Mouse (Mus musculus) lung, postnatal 14 days (tissue): ENCODE results near the gene Chn2.

Source experiments
- DNase-seq: peaks from one replicate; pipeline ENCODE4 v3.0.0; 2021

Chn2 gene

GRCm38 (mm10) chr6:54305777-54306176 lies 266.4 kb downstream of the Chn2 start:
- no peak for DNase-seq

GRCm38 (mm10) chr6:54313071-54313470 lies 273.7 kb downstream of the Chn2 start:
- no peak for DNase-seq

GRCm38 (mm10) chr6:54318618-54319017 lies 279.3 kb downstream of the Chn2 start:
- no peak for DNase-seq

GRCm38 (mm10) chr6:54319198-54319597 lies 279.8 kb downstream of the Chn2 start:
- no peak for DNase-seq

- DNase-seq, result no peak
Observed at GRCm38 (mm10) chr6:54320236-54320635, 280.9 kb downstream of the Chn2 start.

- no peak for DNase-seq
Observed at GRCm38 (mm10) chr6:54325246-54325885, 286.0 kb downstream of the Chn2 start, which contains the start of gene Prr15. Prr15 (plus strand) TSS chr6:54325835.

- peak; percentile 63 for DNase-seq
Observed at GRCm38 (mm10) chr6:54326671-54327625, 287.6 kb downstream of the Chn2 start.

- peak; percentile 70 for DNase-seq
Observed at GRCm38 (mm10) chr6:54327626-54328003, 288.3 kb downstream of the Chn2 start.

- no peak for DNase-seq
Observed at GRCm38 (mm10) chr6:54328783-54329182, 289.4 kb downstream of the Chn2 start.

GRCm38 (mm10) chr6:54329598-54329997 lies 290.2 kb downstream of the Chn2 start:
- no peak for DNase-seq

GRCm38 (mm10) chr6:54330166-54330565 lies 290.8 kb downstream of the Chn2 start:
- no peak for DNase-seq

- DNase-seq, result no peak
Observed at GRCm38 (mm10) chr6:54331765-54332164, 292.4 kb downstream of the Chn2 start.

GRCm38 (mm10) chr6:54332203-54332602 lies 292.8 kb downstream of the Chn2 start:
- no peak for DNase-seq

GRCm38 (mm10) chr6:54333116-54333651 lies 293.8 kb downstream of the Chn2 start:
- no peak for DNase-seq

GRCm38 (mm10) chr6:54333652-54334396 lies 294.5 kb downstream of the Chn2 start:
- no peak for DNase-seq

- no peak for DNase-seq
Observed at GRCm38 (mm10) chr6:54337321-54337720, 298.0 kb downstream of the Chn2 start.

GRCm38 (mm10) chr6:54341133-54341532 lies 301.8 kb downstream of the Chn2 start:
- DNase-seq, result no peak

GRCm38 (mm10) chr6:54342223-54342622 lies 302.9 kb downstream of the Chn2 start:
- DNase-seq, result no peak
